Mouse (Mus musculus) stomach, postnatal 0 days (tissue): ENCODE results near the gene Vmn1r221.

ENCODE experiments used
- CTCF ChIP-seq: IDR thresholded peaks from 2 replicates; pipeline ENCODE4 v1.5.1; 2016; ENCODE audit warnings: antibody characterized with exemption, low read depth, mild to moderate bottlenecking, moderate library complexity
- EP300 ChIP-seq: optimal IDR thresholded peaks from 2 replicates; pipeline ENCODE3; 2016; ENCODE audit warnings: antibody characterized with exemption

DNA sequence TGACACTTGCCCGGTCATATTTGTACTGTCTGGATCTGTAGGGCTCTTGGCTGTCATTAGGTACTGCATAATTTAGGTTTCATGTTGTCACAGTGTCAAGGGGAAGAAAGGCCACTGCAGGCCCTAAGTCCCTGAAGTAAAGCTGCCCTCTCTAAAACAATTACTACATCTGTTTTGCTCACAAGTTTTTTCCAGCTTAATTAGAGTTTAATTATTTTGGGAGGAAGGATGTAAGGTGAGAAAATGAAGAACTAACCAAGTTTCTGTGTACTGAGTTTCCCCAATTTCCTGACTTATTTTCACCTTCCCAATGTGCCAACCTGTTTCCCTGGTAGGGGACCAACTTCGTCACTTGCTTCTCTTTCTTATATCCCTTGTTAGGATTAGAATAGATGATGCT is 26.1 kb upstream of the Vmn1r221 start, which contains the start of gene Vmn1r220:
- TF ChIP-seq CTCF (no peak), EP300 (no peak)
